Mouse (Mus musculus) embryonic fibroblast, embryonic 13.5 days (primary cell): ENCODE measurements around the gene Itgb7. TPM values are rescaled to one million over a fixed set of nuclear protein-coding genes. Genes with fewer than 3 reads are reported as not detected.

Experiments
- H3K27ac ChIP-seq: 2 replicates; pipeline ENCODE4 v1.5.1; 2012; ENCODE audit warnings: low read length, control low read depth, inconsistent platforms; ENCODE audit not compliant: insufficient read depth
- H3K4me1 ChIP-seq: 2 replicates; pipeline ENCODE4 v1.6.1; 2011; ENCODE audit warnings: low read length; ENCODE audit not compliant: control insufficient read depth, insufficient read depth
- H3K4me3 ChIP-seq: 2 replicates; pipeline ENCODE4 v1.5.1; 2011; ENCODE audit warnings: mild to moderate bottlenecking, control low read depth, low read length; ENCODE audit not compliant: insufficient read depth
- CTCF ChIP-seq: IDR thresholded peaks from 2 replicates; pipeline ENCODE4 v1.5.1; 2011; ENCODE audit warnings: mild to moderate bottlenecking, control low read depth, low read length, moderate library complexity, borderline replicate concordance; ENCODE audit not compliant: insufficient read depth
- POLR2A ChIP-seq: IDR thresholded peaks from 2 replicates; pipeline ENCODE4 v1.6.1; 2011; ENCODE audit warnings: low read depth, mild to moderate bottlenecking, control low read depth, low read length, moderate library complexity
- polyA plus RNA-seq: library from polyadenylated mRNA; stranded (reverse); fragments of >200 nt; gene quantifications from 2 replicates; pipeline ENCODE4 v1.2.4, GENCODE M21; 2011; ENCODE audit warnings: low read depth; ENCODE audit not compliant: missing spikeins, insufficient read length

Gene Itgb7
- polyA plus RNA-seq, 1 experiment, result 0.51 TPM

GRCm38 (mm10) chr15:102179106-102179505 lies 52.6 kb downstream of the Itgb7 start:
- no peak for TF ChIP-seq POLR2A
- TF ChIP-seq CTCF, result no peak

GRCm38 (mm10) chr15:102178279-102178678 lies 53.5 kb downstream of the Itgb7 start:
- H3K27ac ChIP-seq, result no peak overlapping the region
- H3K4me3 ChIP-seq, result no peak overlapping the region
- H3K4me1 ChIP-seq, result no peaks in the 10 kb centered on the region
- TF ChIP-seq POLR2A (no peak), CTCF (peak; percentile 50; the same call in 1 of the 2 replicates)

More at GRCm38 (mm10) chr15:102179106-102179505, 52.6 kb downstream of the Itgb7 start:
- Histone ChIP-seq H3K27ac (no peak overlapping the region), H3K4me1 (no peaks in the 10 kb centered on the region), H3K4me3 (no peak overlapping the region)

- no peak overlapping the region for H3K27ac ChIP-seq
- no peaks in the 10 kb centered on the region for H3K4me1 ChIP-seq
- no peak overlapping the region for H3K4me3 ChIP-seq
- TF ChIP-seq POLR2A (no peak), CTCF (no peak)
Measured at GRCm38 (mm10) chr15:102177417-102177816, 54.3 kb downstream of the Itgb7 start.

GRCm38 (mm10) chr15:102176571-102177316 lies 55.0 kb downstream of the Itgb7 start:
- Histone ChIP-seq H3K4me3 (no peak overlapping the region), H3K27ac (no peak overlapping the region), H3K4me1 (no peaks in the 10 kb centered on the region)
- TF ChIP-seq CTCF (no peak), POLR2A (no peak)

GRCm38 (mm10) chr15:102175736-102176319 lies 55.9 kb downstream of the Itgb7 start:
- Histone ChIP-seq H3K27ac (no peak overlapping the region), H3K4me3 (no peak overlapping the region), H3K4me1 (no peaks in the 10 kb centered on the region)
- no peak for TF ChIP-seq POLR2A

GRCm38 (mm10) chr15:102173581-102173980 lies 58.2 kb downstream of the Itgb7 start:
- no peak overlapping the region for H3K27ac ChIP-seq
- no peak for TF ChIP-seq POLR2A
- TF ChIP-seq CTCF, result no peak
- H3K4me3 ChIP-seq, result no peak overlapping the region
- peaks cover 1% of the 10 kb centered on the region for H3K4me1 ChIP-seq

- TF ChIP-seq POLR2A (no peak), CTCF (no peak)
- H3K4me3 ChIP-seq, result no peak overlapping the region
- H3K27ac ChIP-seq, result no peak overlapping the region
- H3K4me1 ChIP-seq, result peaks cover 17% of the 10 kb centered on the region
Measured at GRCm38 (mm10) chr15:102169064-102169463, 62.7 kb downstream of the Itgb7 start.

- H3K4me1 ChIP-seq, result peaks cover 17% of the 10 kb centered on the region
- peak overlapping the region; percentile 83 for H3K27ac ChIP-seq
- H3K4me3 ChIP-seq, result no peak overlapping the region
- TF ChIP-seq CTCF (no peak), POLR2A (no peak)
Measured at GRCm38 (mm10) chr15:102167620-102168021, 64.1 kb downstream of the Itgb7 start.

Other genes starting within 250 kb of the Itgb7 start
- 0.25 TPM in 1 of 2 replicates, not detected in the other for gene Krt8, start 227.5 kb downstream of the Itgb7 start, polyA plus RNA-seq
- gene Krt18, start 203.8 kb downstream of the Itgb7 start, polyA plus RNA-seq, result 1.6 and 8.2 TPM in 2 replicates
- 309 and 317 TPM in 2 replicates for gene Eif4b, start 158.2 kb downstream of the Itgb7 start, polyA plus RNA-seq
- gene Tns2, start 131.5 kb downstream of the Itgb7 start, polyA plus RNA-seq, result 61.8 and 71.1 TPM in 2 replicates
- gene Spryd3, start 95.7 kb downstream of the Itgb7 start, polyA plus RNA-seq, result 35.5 and 36.0 TPM in 2 replicates
- 43.0 and 55.0 TPM in 2 replicates for gene Igfbp6, start 87.6 kb downstream of the Itgb7 start, polyA plus RNA-seq
- 1.3 and 2.6 TPM in 2 replicates for gene Soat2, start 81.4 kb downstream of the Itgb7 start, polyA plus RNA-seq
- 40.9 and 49.5 TPM in 2 replicates for gene Zfp740, start 28.7 kb downstream of the Itgb7 start, polyA plus RNA-seq
- 36.5 and 42.7 TPM in 2 replicates for gene Csad, start 27.2 kb downstream of the Itgb7 start, polyA plus RNA-seq
- gene Rarg, start 25.6 kb upstream of the Itgb7 start, polyA plus RNA-seq, result 70.6 and 91.2 TPM in 2 replicates
- 0.30 TPM in 1 of 2 replicates, not detected in the other for gene Gm9918, start 38.6 kb upstream of the Itgb7 start, polyA plus RNA-seq
- 47.3 and 55.8 TPM in 2 replicates for gene Mfsd5, start 47.5 kb upstream of the Itgb7 start, polyA plus RNA-seq
- 14.5 and 20.1 TPM in 2 replicates for gene Espl1, start 64.3 kb upstream of the Itgb7 start, polyA plus RNA-seq
- 239 and 257 TPM in 2 replicates for gene Pfdn5, start 94.2 kb upstream of the Itgb7 start, polyA plus RNA-seq
- gene Myg1, start 99.8 kb upstream of the Itgb7 start, polyA plus RNA-seq, result 35.7 and 42.8 TPM in 2 replicates
- gene Aaas, start 118.8 kb upstream of the Itgb7 start, polyA plus RNA-seq, result 107 and 109 TPM in 2 replicates
- gene Sp7, start 135.2 kb upstream of the Itgb7 start, polyA plus RNA-seq, result 0.52 and 1.1 TPM in 2 replicates
- 42.6 and 51.9 TPM in 2 replicates for gene Sp1, start 174.2 kb upstream of the Itgb7 start, polyA plus RNA-seq
- gene Amhr2, start 213.4 kb upstream of the Itgb7 start, polyA plus RNA-seq, result not detected in 2 replicates
- 127 and 155 TPM in 2 replicates for gene Prr13, start 227.1 kb upstream of the Itgb7 start, polyA plus RNA-seq
- 653 and 702 TPM in 2 replicates for gene Pcbp2, start 238.6 kb upstream of the Itgb7 start, polyA plus RNA-seq